Mouse (Mus musculus): ENCODE results near the gene Hist1h3g.

Gene Hist1h3g

DNA sequence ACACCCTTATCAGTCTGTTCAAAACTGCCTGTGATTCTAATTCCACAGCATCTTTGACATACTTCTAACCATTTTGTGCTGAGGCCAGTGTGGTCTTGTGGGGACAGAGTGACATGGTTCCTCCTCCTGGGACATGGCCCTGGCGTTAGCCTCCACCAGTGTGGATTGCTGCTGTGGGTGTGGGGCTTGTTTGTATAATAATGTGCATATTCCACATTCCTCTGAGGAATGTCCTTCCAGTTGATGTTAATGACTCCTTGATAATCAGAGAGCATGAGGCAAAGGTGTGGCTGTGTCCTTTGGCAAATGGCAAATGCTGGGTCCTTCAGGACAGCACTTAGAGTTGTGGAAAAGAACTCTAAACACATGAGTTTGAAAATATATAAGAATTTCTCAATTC, 21.7 kb upstream of the Hist1h3g start:
- ATAC-seq (ENCODE audit: insufficient number of reproducible peaks, low FRiP score, low TSS enrichment): no peak

DNA sequence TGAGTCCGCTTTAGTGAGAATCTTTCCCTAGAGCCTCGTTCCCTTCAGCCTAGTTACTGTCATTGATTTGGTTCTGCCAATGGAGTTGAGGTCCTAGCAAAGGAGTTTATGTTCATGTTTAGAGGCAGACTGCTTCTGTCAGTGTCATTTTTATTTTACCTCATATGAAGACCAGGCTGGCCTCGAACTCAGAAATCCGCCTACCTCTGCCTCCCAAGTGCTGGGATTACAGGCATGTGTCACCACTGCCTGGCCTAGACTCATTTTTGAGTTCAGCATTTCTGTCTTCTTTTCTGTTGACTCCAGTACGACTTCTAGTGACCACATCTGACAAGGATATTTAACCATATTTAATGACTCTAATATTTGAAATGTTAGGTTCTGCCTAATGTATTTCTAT, 19.9 kb upstream of the Hist1h3g start:
- ATAC-seq (ENCODE audit: insufficient number of reproducible peaks, low FRiP score, low TSS enrichment): no peak

DNA sequence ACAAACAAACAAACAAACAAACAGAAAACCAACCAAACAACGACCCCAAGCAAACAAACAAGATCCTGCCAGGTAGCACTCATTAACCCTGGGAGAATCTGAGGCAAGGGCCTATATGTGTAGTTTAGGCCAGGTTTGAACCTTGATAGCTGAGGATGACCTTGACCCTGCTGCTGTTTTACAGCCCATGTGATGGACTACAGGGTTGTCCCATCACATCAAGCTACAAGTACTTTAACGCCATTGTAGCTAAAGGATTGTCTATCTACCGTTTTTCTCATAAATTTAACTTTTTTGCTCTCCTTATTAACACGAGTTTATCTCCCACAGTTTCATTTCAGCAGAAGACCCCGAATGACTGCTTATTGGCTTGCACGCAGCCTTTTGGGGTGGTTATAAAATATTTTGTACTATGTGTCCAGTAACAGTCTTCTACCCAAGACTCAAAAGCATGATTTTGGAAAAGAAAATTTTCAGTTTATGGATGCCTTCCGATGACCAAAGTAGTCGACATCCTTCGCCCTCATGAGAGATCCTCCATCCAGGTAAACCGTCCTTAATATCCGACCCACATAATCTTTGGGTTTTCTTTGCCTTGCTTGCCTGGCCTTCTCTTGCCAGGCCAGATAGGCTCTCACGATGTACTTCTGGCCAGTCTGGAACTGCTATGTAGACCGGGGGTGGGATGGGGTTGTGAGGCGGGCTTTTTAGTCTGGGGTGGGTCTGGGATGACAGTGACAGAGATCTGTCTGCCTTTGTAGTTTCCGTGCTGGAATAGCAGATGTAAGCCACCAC, 19.2 kb upstream of the Hist1h3g start:
- ATAC-seq (ENCODE audit: insufficient number of reproducible peaks, low FRiP score, low TSS enrichment): no peak

DNA sequence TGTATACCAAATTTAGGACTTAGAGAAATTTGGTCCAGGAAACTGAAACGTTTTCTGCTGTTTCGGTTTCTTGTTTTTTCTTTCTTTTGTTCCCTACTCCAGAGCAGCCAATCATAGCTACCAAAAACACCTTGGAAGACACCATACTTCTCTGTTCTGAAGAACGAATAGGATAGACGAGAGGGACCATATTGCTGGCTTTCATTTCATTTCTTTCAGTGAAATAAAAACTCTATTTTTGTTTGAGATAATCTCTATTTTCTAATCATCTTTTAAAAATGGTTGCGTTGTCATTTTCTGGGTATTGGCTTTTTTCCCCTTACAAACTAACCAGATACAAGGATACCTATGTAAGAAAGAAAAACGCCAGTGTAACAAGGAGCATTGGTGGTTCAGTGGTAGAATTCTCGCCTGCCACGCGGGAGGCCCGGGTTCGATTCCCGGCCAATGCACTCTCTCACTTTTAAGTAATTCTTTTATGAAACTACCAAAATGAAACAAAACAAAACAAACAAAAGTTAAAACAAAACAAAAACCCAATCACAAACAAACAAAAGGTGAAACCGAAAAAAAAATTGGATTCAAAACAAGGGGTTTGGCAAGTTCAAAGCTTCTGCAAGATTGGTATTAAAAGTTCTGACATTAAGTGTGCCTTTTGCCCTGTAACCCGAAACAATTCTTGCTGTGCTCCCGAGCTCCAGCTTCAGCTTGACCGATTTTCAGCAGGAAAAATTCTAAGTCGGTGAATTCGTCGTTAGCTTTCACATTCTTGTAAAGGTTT, 18.2 kb upstream of the Hist1h3g start:
- no peak; the same call in 1 of the 2 replicates for ATAC-seq (ENCODE audit: insufficient number of reproducible peaks, low FRiP score, low TSS enrichment)

DNA sequence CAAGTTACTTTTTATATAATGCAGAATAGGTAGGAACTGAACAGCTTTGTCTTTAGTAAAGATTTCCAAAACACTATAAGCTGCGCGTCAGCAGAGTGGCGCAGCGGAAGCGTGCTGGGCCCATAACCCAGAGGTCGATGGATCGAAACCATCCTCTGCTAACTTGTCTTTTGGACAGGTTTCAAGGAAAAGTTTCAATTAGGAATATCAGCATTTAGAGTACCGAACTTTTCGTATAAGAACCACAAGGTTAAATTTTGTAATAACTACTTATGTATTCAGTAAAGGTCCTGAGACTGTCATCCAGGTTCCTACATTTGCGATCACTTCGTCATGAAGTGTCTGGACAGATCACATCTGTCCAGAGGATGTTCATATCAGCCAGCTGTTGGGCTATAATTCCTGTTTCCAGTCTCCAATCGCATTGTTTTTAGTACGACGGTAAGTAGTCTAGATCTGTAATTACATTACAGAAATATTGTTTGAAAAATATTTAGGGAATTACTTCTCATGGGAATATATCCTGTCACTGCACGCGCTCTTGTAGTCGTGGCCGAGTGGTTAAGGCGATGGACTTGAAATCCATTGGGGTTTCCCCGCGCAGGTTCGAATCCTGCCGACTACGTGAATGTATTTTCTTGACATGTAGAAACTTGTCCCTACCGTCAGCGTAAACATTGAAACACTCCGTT, 17.5 kb upstream of the Hist1h3g start:
- peak; percentile 50; the same call in 1 of the 2 replicates for ATAC-seq (ENCODE audit: insufficient number of reproducible peaks, low FRiP score, low TSS enrichment)

DNA sequence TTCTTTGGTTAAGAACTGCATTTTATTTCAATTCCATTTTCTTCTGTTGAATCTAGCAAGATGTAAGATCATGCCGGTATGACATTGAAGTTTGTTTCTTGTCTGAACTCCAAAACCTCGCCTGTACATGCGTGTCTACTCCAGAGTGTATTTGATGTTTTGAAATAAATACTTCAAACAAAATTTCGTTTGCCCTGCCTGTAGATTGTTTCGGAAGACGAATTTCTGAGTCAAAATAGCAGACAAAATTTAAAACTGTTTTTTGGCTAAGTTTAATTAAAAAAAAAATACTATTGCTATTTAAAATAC, 17.0 kb upstream of the Hist1h3g start:
- no peak for ATAC-seq (ENCODE audit: insufficient number of reproducible peaks, low FRiP score, low TSS enrichment)

DNA sequence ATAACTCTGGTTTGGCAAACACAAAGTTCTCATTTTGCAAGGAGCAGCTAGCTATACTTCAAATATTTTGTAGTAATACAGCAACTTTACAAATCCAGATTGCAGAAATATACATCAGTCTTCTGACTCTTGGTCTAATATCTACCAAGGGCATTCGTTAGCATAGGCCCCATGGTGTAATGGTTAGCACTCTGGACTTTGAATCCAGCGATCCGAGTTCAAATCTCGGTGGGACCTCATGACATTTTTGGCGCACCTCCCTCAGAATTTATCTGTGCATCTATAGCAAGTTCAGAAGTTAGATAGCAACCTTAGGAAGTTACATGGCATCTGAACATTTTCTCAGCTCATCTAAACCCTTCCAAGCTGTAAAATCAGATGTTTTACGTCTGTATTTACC, 16.3 kb upstream of the Hist1h3g start:
- no peak for ATAC-seq (ENCODE audit: insufficient number of reproducible peaks, low FRiP score, low TSS enrichment)

DNA sequence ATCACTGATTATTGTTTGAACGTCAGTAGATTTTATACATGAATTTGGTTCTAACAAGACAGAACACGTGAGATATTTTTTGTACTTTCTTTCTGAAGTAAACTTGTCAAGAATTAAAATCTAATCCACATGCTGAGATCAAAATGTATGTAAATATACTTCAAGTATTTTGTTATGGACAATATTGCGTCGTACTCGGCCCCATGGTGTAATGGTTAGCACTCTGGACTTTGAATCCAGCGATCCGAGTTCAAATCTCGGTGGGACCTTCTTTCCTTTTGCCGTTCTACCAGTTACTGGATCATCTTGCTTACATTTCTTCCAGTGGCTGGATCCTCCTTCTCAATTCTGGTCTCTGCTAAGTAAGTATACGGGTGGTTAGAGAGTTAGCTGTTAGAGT, 15.8 kb upstream of the Hist1h3g start:
- ATAC-seq (ENCODE audit: insufficient number of reproducible peaks, low FRiP score, low TSS enrichment): no peak

DNA sequence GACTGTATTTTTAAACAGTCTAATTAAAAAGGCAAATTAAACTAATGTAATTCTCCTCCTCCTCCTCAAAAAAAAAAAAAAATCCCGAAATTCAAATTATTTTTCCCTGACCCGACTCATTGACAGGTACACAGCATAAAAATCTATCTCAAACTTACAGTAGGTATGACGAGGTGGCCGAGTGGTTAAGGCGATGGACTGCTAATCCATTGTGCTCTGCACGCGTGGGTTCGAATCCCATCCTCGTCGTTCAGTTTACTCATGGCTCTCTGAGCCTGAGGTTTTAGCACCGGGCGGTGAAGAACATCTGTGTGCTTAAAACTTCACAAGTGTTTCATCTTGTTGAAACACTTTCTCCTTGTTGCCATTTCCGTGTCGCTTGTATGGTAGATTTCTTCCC, 13.5 kb upstream of the Hist1h3g start:
- ATAC-seq (ENCODE audit: insufficient number of reproducible peaks, low FRiP score, low TSS enrichment): no peak

DNA sequence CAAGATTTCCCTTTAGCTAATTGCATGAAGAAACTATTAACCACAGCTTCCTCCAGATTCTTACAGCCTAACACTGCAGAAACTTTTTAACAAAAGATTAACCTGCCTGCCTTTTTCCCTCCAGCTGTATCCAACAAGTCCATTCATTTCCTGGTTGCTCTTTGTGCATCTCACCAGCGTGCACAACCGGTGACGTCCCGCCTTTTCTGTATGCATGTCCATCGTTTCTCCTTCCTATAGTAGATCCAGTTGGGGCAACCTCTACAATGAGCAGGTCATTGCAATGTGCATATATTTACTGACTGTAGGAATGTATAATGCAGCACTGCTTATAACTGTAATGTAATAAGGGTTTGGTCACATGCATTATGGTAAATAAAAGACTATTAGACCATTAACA, 11.2 kb upstream of the Hist1h3g start:
- no peak for ATAC-seq (ENCODE audit: insufficient number of reproducible peaks, low FRiP score, low TSS enrichment)

DNA sequence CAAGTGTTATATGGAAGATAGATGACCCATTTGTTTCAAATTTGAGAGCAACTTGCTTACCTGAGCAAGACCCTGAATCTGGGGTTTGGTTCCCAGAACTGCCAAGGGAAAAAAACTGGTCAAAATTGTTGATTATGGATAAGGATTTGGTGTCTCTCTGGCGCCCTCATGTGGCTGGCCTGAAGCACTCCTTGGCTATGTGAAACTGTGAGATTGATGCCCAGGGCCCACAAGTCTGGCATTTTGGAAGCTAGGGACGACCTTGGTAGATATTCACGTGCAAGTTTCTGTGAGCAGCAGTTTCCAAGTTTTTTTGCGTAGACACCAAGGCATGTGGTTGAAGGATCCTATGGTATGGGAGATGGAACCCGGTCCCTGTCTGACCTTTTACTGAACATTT, 10.6 kb upstream of the Hist1h3g start:
- ATAC-seq (ENCODE audit: insufficient number of reproducible peaks, low FRiP score, low TSS enrichment): peak; percentile 38; the same call in 1 of the 2 replicates

DNA sequence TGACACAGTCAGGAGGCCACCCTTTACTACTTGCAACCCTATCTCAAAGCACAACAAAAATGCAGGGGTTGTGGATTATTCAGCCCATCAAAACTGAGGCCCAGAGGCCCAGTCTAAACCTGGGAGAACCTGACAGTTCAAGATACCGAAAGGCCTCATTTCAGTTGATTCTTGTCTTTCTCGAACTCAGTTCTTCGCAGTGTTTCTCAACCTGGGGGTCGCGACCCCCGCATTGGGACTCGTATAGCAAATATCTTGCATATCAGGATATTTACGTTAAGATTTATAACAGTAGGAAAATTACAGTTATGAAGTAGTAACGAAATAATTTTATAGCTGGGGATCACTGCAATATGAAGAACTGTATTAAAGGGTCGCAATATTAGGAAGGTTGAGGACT, 9.3 kb upstream of the Hist1h3g start:
- ATAC-seq (ENCODE audit: insufficient number of reproducible peaks, low FRiP score, low TSS enrichment): no peak

DNA sequence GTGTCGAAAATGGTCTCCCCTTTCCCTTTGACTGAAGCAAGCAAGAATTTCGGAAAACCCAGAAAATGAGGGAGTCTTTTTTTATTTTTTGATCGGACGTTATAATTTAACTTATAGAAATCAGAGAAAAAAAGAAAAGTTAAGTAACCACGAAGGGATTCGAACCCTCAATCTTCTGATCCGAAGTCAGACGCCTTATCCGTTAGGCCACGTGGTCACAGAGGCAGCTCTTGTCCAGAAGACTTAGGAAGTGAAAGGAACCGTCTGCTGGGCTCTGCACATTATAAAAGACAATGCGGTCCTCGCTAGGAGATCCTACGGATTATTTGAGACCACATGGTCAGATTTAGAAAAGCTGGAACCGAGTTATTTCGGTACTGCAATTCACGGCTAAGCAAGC, 8.9 kb upstream of the Hist1h3g start:
- 0 out of 2 replicates have a peak, but pooled peaks have one; percentile 22 for ATAC-seq (ENCODE audit: insufficient number of reproducible peaks, low FRiP score, low TSS enrichment)

DNA sequence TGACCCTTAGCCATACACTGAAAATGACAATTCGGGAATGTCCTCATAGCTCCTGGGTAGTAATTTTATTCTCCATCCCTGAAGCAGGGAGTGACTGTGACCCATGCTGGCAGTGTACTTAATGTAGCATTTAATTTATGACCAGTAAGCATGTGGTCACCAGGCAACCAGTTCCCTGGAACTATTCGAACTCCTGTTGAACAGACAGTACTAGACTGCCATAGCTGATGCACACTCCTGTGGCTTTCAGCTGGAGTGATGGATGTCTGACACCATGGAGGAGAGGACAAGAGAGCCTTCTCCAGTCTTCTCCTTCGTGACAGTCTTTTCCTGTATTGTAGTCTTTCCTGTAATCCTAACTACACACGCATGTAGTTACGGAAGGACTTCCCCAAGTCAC, 6.2 kb upstream of the Hist1h3g start:
- ATAC-seq (ENCODE audit: insufficient number of reproducible peaks, low FRiP score, low TSS enrichment): no peak

DNA sequence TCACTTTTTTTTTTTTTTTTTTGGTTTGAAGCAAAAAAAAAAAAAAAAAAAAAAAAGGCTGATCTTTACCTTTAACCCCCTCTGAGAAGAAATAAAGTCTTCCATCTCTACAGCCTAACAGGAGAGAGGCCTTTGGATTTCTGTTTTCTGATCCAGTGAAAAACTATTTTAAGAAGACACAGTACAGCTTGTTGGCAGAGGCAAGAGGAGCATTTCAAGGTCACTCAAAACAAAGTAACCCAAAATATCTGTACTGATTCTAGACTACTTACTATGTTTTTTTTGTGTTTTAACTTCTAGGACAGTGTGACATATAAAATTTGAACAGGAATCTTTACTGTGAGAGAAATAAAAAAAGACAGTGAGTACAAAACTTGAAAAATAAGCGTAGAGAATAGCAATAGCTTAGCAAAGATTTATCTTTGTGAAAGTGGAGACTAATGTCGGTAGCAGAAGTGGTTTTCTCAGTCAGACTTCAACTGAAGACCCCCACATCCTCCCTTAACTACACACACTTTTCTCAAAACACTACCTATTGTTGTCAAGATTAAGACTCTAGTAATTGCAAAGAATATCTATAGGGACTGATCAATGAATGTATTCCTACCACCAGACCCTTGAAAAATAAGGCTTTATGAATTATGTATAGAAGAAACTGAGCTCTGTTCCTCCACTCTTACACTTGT, 5.6 kb upstream of the Hist1h3g start:
- ATAC-seq (ENCODE audit: insufficient number of reproducible peaks, low FRiP score, low TSS enrichment): no peak

DNA sequence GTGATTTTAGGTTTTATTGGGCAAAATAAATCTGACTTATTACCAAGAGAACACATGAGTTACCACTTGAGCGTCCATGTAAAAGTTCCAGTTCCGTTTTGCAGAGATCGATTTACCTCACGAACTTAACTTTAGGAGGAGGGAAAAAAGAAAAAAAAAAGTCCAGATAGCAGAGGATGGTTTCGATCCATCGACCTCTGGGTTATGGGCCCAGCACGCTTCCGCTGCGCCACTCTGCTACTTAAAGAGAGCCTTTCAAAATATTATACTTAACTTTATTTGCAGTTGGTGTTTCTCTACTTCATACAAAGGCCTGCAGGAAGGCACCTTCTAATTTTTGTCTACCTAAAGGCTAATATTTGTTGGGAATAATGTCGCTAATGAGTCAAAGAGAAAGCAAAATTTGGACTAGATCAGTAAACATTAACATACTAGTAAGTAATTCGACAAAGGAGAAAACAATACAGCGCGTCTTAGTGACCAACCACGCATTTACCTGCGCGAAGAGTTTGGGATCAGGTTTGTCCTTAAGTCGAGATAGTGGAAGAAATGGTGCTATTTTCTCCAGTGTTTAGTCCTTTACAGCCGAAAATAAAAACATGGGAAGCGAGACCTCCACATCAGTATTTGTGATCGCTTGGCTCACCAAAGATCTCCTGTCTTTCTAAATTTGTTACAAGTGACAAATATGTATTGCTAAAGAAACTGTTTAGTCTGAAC, 4.9 kb upstream of the Hist1h3g start:
- no peak for ATAC-seq (ENCODE audit: insufficient number of reproducible peaks, low FRiP score, low TSS enrichment)

DNA sequence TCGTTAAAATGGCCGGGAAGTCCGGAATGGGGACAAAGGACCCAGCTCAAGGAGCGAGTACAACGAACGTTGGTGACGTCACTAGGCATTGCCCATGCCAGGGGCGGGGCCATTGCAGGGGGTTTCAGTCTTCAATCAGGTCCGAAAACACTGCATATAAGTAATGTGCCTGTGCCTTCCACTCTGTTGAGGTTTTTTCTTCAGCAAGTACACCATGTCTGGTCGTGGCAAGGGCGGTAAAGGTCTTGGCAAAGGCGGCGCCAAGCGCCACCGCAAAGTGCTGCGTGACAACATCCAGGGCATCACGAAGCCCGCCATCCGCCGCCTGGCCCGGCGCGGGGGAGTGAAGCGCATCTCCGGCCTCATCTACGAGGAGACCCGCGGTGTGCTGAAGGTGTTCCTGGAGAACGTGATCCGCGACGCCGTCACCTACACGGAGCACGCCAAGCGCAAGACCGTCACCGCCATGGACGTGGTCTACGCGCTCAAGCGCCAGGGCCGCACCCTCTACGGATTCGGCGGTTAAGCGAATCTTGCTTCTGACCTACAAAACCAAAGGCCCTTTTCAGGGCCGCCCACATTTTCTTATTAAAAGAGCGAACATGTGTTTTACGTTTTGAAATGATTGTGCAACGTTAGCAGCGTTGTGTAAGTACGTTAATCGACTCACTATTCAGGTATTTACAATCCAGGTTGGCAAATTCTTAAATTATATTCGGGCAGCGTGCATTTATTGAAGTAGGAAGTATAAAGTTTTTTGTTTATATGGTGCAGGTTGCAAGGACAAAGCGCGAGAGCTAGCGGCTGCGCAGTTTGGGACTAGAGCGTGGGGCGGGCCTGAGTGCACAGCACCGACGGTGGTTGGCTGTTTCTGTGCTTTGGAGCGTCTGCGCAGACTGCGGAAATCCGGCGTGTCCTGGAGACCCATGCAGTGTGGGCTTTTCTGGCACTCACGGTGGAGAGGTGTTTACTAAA, 4.0 kb upstream of the Hist1h3g start, which contains the start of gene Hist1h4h:
Gene Hist1h4h (plus strand): TSS at position 150 of the 975 bp plus-strand sequence.
- ATAC-seq (ENCODE audit: insufficient number of reproducible peaks, low FRiP score, low TSS enrichment): peak; percentile 83

DNA sequence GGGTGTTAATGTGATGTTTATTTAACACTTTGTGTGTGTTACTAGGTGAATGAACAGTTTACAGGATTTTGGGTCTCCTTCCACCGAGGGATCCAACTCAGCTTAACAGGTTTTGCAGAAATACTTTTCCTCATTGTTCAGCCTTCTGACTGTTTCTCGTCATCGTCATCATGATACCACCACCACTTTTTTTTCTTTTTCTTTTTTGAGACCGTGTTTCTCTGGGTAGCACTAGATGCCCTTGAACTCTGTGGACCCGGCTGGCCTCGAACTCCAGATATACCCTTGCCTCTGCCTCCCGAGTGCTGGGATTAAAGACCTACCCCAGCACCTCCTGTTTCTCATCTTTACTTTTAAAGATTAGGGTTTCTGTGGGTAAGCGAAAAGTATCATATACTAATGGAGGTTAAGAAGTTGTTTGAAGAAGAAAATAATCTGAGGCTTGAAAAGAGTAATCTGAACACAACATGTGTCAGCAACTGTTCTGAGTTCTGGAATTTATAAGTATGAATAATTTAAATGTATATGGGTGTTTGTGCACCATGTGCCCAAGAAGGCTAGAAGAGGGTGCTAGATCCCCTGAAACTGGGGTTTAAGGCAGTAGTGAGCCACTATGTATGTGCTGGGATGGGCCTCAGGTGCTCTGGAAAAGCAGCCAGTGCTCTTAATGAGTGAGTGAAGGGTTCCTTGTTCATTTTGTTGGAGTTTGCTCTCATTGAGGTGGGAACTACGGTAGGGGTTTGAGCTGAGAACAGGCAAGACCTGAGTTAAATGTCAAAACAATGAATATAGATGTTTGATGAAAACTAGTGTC, 2.8 kb upstream of the Hist1h3g start:
- ATAC-seq (ENCODE audit: insufficient number of reproducible peaks, low FRiP score, low TSS enrichment): no peak

Measured in cerebellum, adult (tissue).